Mouse (Mus musculus) liver, adult 2 months (tissue): ENCODE measurements around the gene Ppil2.

Source experiments
- CTCF ChIP-seq: fragments of 200-500 bp; IDR thresholded peaks from 2 replicates; pipeline ENCODE4 v1.5.1; 2011; ENCODE audit warnings: low read depth, low read length, control low read depth
- POLR2A ChIP-seq: fragments of 200-500 bp; IDR thresholded peaks from 2 replicates; pipeline ENCODE4 v1.6.1; 2011; ENCODE audit warnings: low read length, control low read depth; ENCODE audit not compliant: insufficient read depth; ENCODE audit errors: extremely low read depth

DNA sequence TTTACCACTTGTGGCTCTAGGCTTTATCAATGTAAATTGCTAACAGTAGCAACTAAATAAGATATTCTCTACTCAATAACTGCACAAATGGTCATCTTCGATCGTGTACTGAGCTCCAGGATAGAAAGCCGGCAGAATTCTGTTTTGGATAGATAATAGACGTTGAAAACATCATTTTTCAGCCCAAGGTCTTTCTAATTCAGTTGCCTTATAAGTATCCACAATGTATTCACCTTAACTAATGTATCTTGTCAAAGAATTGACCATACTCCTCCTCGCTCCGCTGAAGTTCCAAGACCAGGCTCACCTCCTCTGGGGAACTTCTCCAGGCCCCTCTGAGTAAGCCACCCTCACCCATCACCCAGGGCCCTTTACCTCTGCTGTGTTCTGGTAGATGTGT lies 40.3 kb downstream of the Ppil2 start:
- TF ChIP-seq CTCF (no peak), POLR2A (no peak)
